Mouse (Mus musculus) layer of hippocampus, adult 9-10 months (tissue): Measurements from ENCODE around the gene Lypd8.

Experiments used
- DNase-seq: peaks from one replicate; pipeline ENCODE4 v3.0.0; 2022; ENCODE audit warnings: low spot score

Gene Lypd8

GRCm38 (mm10) chr11:58399985-58400645, 21.3 kb downstream of the Lypd8 start:
- no peak for DNase-seq

GRCm38 (mm10) chr11:58400655-58401054, 21.8 kb downstream of the Lypd8 start:
- no peak for DNase-seq

- no peak for DNase-seq
Observed at GRCm38 (mm10) chr11:58408066-58408465, 29.2 kb downstream of the Lypd8 start.

GRCm38 (mm10) chr11:58418336-58418735, 39.5 kb downstream of the Lypd8 start:
- DNase-seq, result peak; percentile 15

- no peak for DNase-seq
Observed at GRCm38 (mm10) chr11:58420815-58421214, 42.0 kb downstream of the Lypd8 start, which contains the start of gene 1810065E05Rik. 1810065E05Rik (plus strand) TSS chr11:58421111.

GRCm38 (mm10) chr11:58432259-58432658, 53.4 kb downstream of the Lypd8 start, which contains the start of gene Gm12253:
Gm12253 (plus strand) TSS chr11:58432559.
- no peak for DNase-seq

GRCm38 (mm10) chr11:58437866-58438265, 59.0 kb downstream of the Lypd8 start:
- DNase-seq, result no peak
